Mouse (Mus musculus) lung, adult 18-20 months (tissue): ENCODE results near the gene Cyp4f18.
"Not testable (repeated sequence)": the region's sequence is repeated elsewhere in the genome, so short reads cannot be mapped to it uniquely, and the experiment has no call there.

Source experiments
- DNase-seq, 2 experiments: peaks; one replicate each; pipeline ENCODE4 v3.0.0; 2022; ENCODE audit warnings: mixed read lengths in 2 of 2

Gene Cyp4f18

DNA sequence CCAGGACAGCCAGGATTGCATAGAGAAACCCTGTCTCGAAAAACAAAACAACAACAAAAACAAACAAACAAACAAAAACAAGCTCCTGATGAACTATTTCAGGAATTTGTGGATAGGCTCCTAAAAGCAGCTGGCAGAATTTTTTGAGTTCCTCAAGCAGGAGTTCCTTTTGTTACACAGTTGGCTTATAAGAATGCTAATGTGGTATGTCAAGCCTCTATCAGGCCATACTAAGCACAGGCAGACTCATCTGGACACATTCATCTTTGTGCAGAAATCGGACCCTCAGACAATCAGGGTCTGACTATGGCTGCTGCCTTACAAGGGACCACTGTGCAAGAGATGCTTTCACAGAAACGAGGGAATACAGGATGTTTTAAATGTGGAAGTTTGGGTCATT, 35.2 kb downstream of the Cyp4f18 start:
- no peak for DNase-seq

DNA sequence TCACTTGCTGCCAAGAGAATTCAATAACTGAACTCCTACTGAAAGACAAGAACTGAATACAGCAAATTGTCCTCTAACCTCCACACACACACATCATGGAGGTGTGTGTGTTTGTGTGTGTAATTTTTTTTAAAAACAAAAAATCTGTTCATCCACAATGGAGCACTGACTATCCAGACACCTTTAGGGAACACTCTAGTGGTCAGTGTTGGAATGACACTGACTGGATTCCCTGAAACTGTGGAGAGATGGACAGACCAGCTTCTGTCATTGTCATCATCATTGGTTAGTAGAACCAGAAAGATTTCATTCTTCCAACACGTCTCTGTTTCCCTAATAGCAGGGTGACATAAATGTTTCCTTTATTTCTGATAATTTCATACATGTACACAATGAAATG, 37.5 kb downstream of the Cyp4f18 start:
- DNase-seq, result peak in 1 of 2 experiments; percentile 20

DNA sequence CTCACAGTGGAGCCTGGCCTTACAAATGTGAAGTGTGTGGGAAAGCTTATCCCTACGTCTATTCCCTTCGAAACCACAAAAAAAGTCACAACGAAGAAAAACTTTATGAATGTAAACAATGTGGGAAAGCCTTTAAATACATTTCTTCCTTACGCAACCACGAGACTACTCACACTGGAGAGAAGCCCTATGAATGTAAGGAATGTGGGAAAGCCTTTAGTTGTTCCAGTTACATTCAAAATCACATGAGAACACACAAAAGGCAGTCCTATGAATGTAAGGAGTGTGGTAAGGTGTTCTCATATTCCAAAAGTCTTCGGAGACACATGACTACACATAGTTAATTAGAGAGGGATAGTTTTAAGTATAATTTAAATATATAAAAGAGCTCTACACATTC, 40.8 kb downstream of the Cyp4f18 start:
- no peak for DNase-seq

DNA sequence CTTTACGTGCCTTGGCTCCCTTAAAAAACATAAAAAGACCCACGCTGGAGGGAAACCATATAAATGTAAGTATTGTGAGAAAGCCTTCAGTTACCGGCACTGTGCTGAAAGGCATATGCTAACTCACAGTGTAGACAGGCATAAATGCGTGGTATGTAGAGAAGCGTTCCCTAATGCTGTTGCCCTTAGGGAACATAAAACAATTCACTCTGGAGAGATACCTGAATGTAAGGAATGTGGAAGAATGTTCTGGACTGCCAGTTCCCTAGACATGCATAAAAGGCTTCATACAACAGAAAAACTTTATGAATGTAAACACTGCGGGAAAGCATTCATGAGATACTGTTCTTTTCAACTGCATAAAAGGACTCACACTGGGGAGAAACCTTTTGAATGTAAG, 41.3 kb downstream of the Cyp4f18 start:
- no peak for DNase-seq

DNA sequence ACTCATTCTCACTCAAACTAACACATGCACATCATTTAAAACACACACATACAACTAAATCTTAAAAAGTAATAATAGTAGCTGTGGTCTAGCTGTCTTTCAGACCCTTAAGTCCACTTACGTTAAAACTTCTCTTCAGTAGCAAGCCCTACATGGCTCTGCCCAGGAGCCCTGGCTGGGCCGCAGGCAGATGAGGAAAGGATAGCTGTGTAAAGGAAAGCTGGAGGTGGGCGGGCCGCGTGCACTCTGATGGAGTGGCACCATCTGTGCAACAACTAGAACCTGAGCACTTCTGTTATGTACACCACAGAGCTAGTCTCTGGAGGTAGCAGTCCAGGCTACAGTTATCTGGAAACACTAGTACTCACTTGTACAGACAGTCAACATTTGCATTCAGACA, 42.2 kb downstream of the Cyp4f18 start:
- no peak for DNase-seq

DNA sequence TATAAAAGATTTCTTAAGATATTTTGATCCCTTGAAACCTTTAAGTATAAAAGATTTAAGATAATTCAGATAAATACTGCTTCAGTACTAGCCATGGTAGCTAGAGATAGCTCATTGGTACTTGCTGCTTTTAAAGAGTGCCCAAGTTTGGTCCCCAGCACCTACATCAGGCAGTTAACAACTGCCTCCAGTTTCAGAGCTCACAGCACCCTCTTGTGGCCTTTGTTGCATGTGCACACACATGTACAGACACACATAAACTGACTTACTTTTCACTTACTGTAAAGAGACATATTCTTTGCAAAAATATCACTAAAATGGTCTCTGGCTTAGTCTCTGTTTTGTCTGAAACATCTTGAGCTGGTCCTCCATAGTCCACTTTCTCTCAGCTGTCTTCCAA, 43.0 kb downstream of the Cyp4f18 start:
- DNase-seq, result no peak

DNA sequence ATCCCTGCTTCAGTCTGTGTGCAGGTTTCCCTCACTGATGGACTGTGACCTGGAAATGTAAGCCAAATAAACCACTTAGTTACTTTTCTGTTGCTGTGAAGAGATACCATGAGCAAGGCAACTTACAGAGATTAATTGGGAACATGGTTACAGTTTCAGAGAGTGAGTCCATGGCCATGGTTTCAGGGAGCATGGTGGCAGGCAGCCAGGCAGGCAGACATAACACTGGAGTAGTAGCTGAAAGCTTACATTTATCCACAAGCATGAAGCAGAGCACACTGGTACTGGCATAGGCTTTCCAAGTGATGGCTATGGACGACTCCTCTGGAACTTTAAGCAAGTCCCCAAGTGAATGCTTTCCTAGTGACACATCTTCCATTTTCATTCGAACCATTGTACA, 44.3 kb downstream of the Cyp4f18 start:
- DNase-seq, result no peak

DNA sequence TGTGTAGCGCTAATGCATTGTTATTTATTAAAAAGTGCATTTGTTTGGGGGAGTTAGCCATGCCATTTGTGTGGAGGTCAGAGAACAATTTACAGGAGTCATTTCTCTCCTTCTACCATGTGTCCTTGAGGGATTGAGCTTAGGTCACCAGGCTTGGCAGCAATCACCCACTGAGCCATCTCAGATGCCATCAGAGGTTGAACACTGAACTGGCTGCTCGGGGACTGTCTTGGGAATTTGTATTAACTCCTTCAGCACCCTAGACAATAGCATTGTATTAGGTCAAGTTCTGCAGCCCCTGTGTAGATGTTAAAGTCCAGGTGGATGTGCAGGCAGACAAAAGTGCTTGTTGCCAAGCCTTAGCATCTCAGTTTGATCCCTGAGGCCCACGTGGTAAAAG, 45.4 kb downstream of the Cyp4f18 start:
- no peak for DNase-seq

DNA sequence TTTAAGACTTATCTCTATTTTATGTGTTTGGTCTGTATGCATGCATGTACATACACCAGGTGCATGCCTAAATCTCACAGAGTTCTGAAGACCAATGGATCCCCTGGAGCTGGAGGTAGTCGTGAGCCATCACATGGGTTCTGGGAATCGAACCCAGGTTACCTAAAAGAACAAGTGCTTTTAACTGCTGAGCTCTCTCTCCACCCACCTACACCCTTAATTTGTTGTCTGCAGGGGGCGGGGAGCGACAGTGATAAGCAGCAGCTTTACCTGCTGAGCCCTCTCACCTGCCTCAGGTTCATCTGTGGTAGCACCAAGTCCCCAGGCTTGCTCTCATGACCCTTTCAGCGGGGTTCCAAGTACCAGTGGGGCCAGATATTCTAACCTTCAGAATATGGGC, 47.6 kb downstream of the Cyp4f18 start:
- no peak for DNase-seq

DNA sequence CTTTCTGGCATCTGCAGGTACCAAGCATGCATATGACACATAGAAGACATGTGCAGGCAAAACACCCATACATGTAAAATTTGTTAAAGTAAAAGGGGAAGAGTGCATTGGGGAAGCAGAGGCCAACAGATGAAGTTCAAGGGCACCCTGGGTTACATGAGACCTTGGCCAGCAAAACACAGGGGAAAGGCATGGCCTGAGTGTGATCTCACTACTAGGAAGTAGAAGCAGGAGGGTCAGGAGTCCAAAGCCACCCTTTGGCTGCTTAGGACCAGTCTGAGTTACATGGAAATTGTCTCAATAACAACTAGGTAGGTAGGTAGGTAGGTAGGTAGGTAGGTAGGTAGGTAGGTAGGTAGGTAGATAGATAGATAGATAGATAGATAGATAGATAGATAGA, 48.9 kb downstream of the Cyp4f18 start:
- DNase-seq, result no peak

- DNase-seq, result no peak
Observed at GRCm38 (mm10) chr8:71954666-71955065, 54.8 kb downstream of the Cyp4f18 start.

DNA sequence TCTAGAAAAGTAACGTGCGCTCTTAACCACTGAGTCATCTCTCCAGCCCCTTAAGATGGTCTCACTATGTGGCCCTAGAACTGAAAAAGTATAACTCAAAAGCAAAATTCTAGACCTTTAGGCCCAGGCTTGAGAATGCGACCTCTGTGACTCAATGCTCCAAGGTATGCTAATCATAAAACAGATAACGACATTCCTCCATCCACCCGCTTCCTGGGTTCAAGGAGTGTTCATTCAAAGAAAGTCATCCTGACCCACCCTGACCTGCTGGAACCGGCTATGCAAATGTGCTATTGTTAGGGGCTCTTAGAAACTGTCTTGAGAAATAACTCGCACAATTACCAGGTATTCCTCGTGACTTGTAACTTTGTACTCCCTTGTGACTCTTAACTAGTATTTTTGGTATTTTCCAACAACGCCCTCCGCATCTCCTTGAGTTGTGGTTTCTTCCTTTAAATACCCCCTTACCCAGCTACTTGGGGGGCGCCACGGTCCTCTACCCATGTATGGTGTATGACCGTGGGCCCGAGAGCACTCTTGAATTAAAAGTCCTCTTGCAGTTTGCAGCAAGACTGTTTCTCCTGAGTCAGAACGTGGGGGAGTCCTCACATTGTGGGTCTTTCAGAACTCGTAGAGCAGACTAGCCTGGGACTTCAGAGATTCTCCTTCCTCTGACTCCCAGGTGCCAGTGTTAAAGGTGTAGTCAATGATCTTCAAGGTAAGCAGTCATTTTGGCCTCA, 56.3 kb downstream of the Cyp4f18 start:
- not testable (repeated sequence) for DNase-seq

DNA sequence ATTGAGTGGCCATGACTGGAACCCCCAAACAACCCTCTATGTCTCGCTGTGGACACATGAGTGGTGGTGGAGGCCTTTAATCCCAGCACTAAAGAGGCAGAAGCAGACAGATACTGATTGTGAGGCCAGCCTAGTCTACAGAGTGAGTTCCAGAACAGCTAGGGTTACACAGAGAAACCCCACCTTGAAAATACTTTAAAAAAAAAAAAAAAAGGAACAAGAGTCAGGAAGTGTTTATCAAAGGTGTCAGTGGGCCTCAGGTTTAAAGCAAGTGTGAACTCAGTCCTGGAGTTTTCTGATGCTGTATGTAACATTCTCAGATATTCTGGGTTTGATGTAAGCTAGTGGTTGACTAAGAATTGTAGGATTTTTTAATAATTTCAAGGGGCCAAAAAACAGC, 56.9 kb downstream of the Cyp4f18 start:
- no peak for DNase-seq

- DNase-seq, result no peak
Observed at GRCm38 (mm10) chr8:71951436-71952161, 57.8 kb downstream of the Cyp4f18 start.

DNA sequence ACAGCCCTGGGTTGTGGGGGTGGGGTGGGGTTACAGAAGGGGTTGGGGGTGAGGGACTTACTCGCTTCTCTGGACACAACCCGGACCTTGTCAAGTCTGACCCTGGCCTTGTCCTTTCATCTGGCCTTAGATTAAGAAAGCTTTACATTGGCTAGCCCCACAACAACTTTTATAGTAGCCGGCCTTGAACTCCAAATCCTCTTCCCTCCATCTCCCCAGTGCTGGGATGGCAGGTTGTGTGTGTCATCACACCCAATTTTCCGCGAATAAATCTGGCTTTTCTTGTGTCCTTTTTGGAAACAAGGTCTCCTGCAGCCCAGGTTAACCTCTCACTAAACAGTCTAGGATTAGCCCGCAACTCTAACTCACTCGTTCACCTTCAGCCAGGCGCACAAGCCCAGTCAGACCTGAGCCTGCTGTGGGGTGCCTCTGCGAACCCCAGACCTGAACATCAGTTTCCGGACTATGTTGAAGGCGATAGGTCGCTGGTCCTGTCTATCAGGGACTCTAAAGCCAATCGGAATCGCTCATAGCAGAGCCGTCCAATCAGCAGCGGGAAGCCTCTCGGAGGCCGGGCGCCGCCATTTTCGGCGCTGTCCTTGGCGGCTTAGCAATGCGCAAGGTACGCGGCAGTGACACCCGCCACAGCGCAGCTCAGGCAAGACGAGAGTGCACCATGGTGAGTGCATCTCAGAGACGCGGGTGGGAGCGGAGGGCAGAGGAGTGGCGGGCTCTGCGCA, 58.8 kb downstream of the Cyp4f18 start, which contains the start of gene Zfp961:
TSS of gene Zfp961 (plus strand) at position 557 of the 740 bp plus-strand sequence.
- DNase-seq, result peak; percentile 98

GRCm38 (mm10) chr8:71948624-71949023, 60.8 kb downstream of the Cyp4f18 start:
- no peak for DNase-seq

DNA sequence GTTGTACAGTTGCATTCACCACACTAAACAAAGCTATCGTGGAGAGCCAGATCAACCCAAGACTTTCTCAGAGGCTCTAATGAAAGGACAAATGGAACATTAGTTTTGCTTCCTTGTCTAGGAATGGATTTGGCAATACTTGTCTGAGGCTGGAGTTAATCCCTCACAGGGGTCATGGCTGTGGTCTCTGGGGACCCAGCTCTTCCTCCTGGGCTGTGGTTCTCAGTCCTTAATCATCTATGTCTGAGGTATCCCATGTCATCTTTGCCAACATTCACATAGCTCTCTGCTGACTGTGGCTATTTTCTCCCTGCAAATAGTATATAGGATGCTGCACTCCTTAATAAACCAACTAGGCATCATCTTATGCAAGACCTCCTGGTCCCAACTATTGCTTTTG, 67.7 kb downstream of the Cyp4f18 start:
- DNase-seq, result no peak

DNA sequence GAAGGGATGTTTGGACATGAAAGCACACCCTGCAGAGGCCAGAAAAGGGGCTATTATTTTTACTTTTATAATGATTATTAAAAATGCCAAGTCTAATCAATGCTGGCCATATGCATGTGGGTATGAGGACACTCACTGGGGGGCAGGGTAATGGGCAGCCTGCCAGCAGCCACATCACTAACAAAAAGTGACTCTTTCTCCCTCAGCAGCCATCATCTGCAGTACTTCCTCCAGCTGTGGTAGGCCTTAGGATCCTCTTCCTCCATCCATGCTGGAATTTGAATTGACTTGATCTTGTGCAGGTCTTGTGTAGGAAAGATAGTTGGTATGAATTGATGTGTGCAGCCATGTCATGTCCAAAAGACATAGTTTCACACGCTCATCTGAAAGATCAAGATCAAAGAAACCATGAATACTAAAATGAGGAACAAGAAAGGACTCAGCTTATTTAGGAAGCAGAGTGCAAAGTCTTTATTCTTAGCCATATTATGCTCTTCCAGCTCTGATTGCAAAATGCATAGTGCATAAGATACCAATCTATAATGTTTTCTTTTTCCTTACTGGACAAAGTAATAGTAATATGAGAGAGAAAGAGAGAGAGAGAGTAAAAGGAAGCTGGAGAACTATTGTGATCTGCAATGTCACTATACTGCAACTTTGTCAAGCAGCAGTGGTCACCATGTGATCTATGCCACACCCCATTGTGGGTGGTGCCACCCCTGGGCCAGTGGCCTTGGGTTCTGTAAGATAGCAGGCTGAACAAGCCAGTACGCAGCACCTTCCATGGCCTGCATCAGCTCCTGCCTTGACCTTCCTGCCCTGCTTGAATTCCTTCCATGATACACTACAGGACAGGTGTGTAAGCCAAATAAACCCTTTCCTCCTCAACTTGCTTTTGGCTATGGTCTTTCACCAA, 68.9 kb downstream of the Cyp4f18 start:
- DNase-seq, result peak in 1 of 2 experiments; percentile 11
